Mouse (Mus musculus): Measurements from ENCODE around the gene Pitpnm3. TPM values are rescaled to one million over a fixed set of nuclear protein-coding genes. Genes with fewer than 3 reads are reported as not detected.

Gene Pitpnm3
- polyA plus RNA-seq, 1 experiment from 2014 or later: 0.35 TPM

GRCm38 (mm10) chr11:72084337-72084736 is 51.2 kb downstream of the Pitpnm3 start:
- 94% methylated on average over 15 of the region's 15 CpGs for WGBS
- Histone ChIP-seq H3K27me3 (replicated peaks; ENCODE audit: control insufficient read depth, insufficient read depth, low read length) (no peaks in the 10 kb centered on the region), H3K4me3 (ENCODE audit: low read length) (no peak overlapping the region), H3K4me2 (ENCODE audit: low read depth, low read length) (no peak overlapping the region), H3K36me3 (ENCODE audit: control insufficient read depth, insufficient read depth, low read length) (no peaks in the 10 kb centered on the region), H3K4me1 (ENCODE audit: control insufficient read depth, insufficient read depth, low read length) (peaks cover 5% of the 10 kb centered on the region; the same call in 1 of the 2 replicates), H3K9me3 (ENCODE audit: control insufficient read depth, low read length) (no peaks in the 10 kb centered on the region), H3K9ac (ENCODE audit: low read depth, low read length) (no peak overlapping the region), H3K27ac (ENCODE audit: low read length) (no peak overlapping the region)
- no peak for ATAC-seq

- Histone ChIP-seq H3K36me3 (ENCODE audit: control insufficient read depth, insufficient read depth, low read length) (no peaks in the 10 kb centered on the region), H3K4me2 (ENCODE audit: low read depth, low read length) (no peak overlapping the region), H3K9me3 (ENCODE audit: control insufficient read depth, low read length) (no peaks in the 10 kb centered on the region), H3K9ac (ENCODE audit: low read depth, low read length) (no peak overlapping the region), H3K27ac (ENCODE audit: low read length) (no peak overlapping the region), H3K27me3 (replicated peaks; ENCODE audit: control insufficient read depth, insufficient read depth, low read length) (no peaks in the 10 kb centered on the region), H3K4me3 (ENCODE audit: low read length) (no peak overlapping the region), H3K4me1 (ENCODE audit: control insufficient read depth, insufficient read depth, low read length) (peaks cover 5% of the 10 kb centered on the region; the same call in 1 of the 2 replicates)
- no peak for ATAC-seq
- 87% methylated on average over 4 of the region's 4 CpGs for WGBS
Measured at GRCm38 (mm10) chr11:72082601-72083000, 53.0 kb downstream of the Pitpnm3 start.

GRCm38 (mm10) chr11:72080461-72080860 is 55.1 kb downstream of the Pitpnm3 start:
- H3K27me3 ChIP-seq (replicated peaks; ENCODE audit: control insufficient read depth, insufficient read depth, low read length): no peaks in the 10 kb centered on the region
- no peak overlapping the region for H3K4me3 ChIP-seq (ENCODE audit: low read length)
- H3K9ac ChIP-seq (ENCODE audit: low read depth, low read length): no peak overlapping the region
- no peaks in the 10 kb centered on the region for H3K36me3 ChIP-seq (ENCODE audit: control insufficient read depth, insufficient read depth, low read length)
- H3K9me3 ChIP-seq (ENCODE audit: control insufficient read depth, low read length): no peaks in the 10 kb centered on the region
- ATAC-seq: no peak
- no peak overlapping the region for H3K4me2 ChIP-seq (ENCODE audit: low read depth, low read length)
- H3K4me1 ChIP-seq (ENCODE audit: control insufficient read depth, insufficient read depth, low read length): no peaks in the 10 kb centered on the region
- H3K27ac ChIP-seq (ENCODE audit: low read length): no peak overlapping the region
- 82% methylated on average over 6 of the region's 6 CpGs for WGBS

- H3K27ac ChIP-seq (ENCODE audit: low read length): no peak overlapping the region
- 52% methylated on average over 4 of the region's 4 CpGs for WGBS
- H3K9me3 ChIP-seq (ENCODE audit: control insufficient read depth, low read length): no peaks in the 10 kb centered on the region
- no peak overlapping the region for H3K4me2 ChIP-seq (ENCODE audit: low read depth, low read length)
- no peak overlapping the region for H3K4me3 ChIP-seq (ENCODE audit: low read length)
- H3K36me3 ChIP-seq (ENCODE audit: control insufficient read depth, insufficient read depth, low read length): no peaks in the 10 kb centered on the region
- ATAC-seq: no peak
- H3K9ac ChIP-seq (ENCODE audit: low read depth, low read length): no peak overlapping the region
- H3K27me3 ChIP-seq (replicated peaks; ENCODE audit: control insufficient read depth, insufficient read depth, low read length): no peaks in the 10 kb centered on the region
- no peaks in the 10 kb centered on the region for H3K4me1 ChIP-seq (ENCODE audit: control insufficient read depth, insufficient read depth, low read length)
Measured at GRCm38 (mm10) chr11:72078647-72079046, 56.9 kb downstream of the Pitpnm3 start.

- H3K9ac ChIP-seq (ENCODE audit: low read depth, low read length): no peak overlapping the region
- ATAC-seq: no peak
- no peak overlapping the region for H3K4me3 ChIP-seq (ENCODE audit: low read length)
- H3K27ac ChIP-seq (ENCODE audit: low read length): no peak overlapping the region
- WGBS: 41% methylated on average over 3 of the region's 3 CpGs
- no peaks in the 10 kb centered on the region for H3K27me3 ChIP-seq (replicated peaks; ENCODE audit: control insufficient read depth, insufficient read depth, low read length)
- H3K36me3 ChIP-seq (ENCODE audit: control insufficient read depth, insufficient read depth, low read length): no peaks in the 10 kb centered on the region
- no peaks in the 10 kb centered on the region for H3K9me3 ChIP-seq (ENCODE audit: control insufficient read depth, low read length)
- H3K4me1 ChIP-seq (ENCODE audit: control insufficient read depth, insufficient read depth, low read length): no peaks in the 10 kb centered on the region
- no peak overlapping the region for H3K4me2 ChIP-seq (ENCODE audit: low read depth, low read length)
Measured at GRCm38 (mm10) chr11:72078056-72078455, 57.5 kb downstream of the Pitpnm3 start.

GRCm38 (mm10) chr11:72074230-72074629 is 61.3 kb downstream of the Pitpnm3 start:
- Histone ChIP-seq H3K27ac (ENCODE audit: low read length) (no peak overlapping the region), H3K4me3 (ENCODE audit: low read length) (no peak overlapping the region), H3K27me3 (replicated peaks; ENCODE audit: control insufficient read depth, insufficient read depth, low read length) (no peaks in the 10 kb centered on the region), H3K36me3 (ENCODE audit: control insufficient read depth, insufficient read depth, low read length) (no peaks in the 10 kb centered on the region), H3K9ac (ENCODE audit: low read depth, low read length) (no peak overlapping the region), H3K4me2 (ENCODE audit: low read depth, low read length) (no peak overlapping the region), H3K4me1 (ENCODE audit: control insufficient read depth, insufficient read depth, low read length) (no peaks in the 10 kb centered on the region), H3K9me3 (ENCODE audit: control insufficient read depth, low read length) (no peaks in the 10 kb centered on the region)
- WGBS: 80% methylated on average over 13 of the region's 13 CpGs
- no peak for ATAC-seq

- H3K9ac ChIP-seq (ENCODE audit: low read depth, low read length): no peak overlapping the region
Measured at GRCm38 (mm10) chr11:72072331-72072905, 63.2 kb downstream of the Pitpnm3 start.

GRCm38 (mm10) chr11:72070733-72071132 is 64.8 kb downstream of the Pitpnm3 start:
- ATAC-seq: no peak
- no peaks in the 10 kb centered on the region; the same call in 1 of the 2 replicates for H3K27me3 ChIP-seq (replicated peaks; ENCODE audit: control insufficient read depth, insufficient read depth, low read length)
- H3K9ac ChIP-seq (ENCODE audit: low read depth, low read length): no peak overlapping the region
- no peak overlapping the region for H3K4me2 ChIP-seq (ENCODE audit: low read depth, low read length)
- no peak overlapping the region for H3K27ac ChIP-seq (ENCODE audit: low read length)
- 80% methylated on average over 9 of the region's 9 CpGs for WGBS
- no peaks in the 10 kb centered on the region for H3K36me3 ChIP-seq (ENCODE audit: control insufficient read depth, insufficient read depth, low read length)
- no peaks in the 10 kb centered on the region for H3K4me1 ChIP-seq (ENCODE audit: control insufficient read depth, insufficient read depth, low read length)
- no peak overlapping the region for H3K4me3 ChIP-seq (ENCODE audit: low read length)
- no peaks in the 10 kb centered on the region for H3K9me3 ChIP-seq (ENCODE audit: control insufficient read depth, low read length)

More at GRCm38 (mm10) chr11:72072331-72072905, 63.2 kb downstream of the Pitpnm3 start:
- Histone ChIP-seq H3K4me1 (ENCODE audit: control insufficient read depth, insufficient read depth, low read length) (no peaks in the 10 kb centered on the region), H3K9me3 (ENCODE audit: control insufficient read depth, low read length) (no peaks in the 10 kb centered on the region), H3K27ac (ENCODE audit: low read length) (no peak overlapping the region), H3K36me3 (ENCODE audit: control insufficient read depth, insufficient read depth, low read length) (no peaks in the 10 kb centered on the region), H3K4me2 (ENCODE audit: low read depth, low read length) (no peak overlapping the region), H3K4me3 (ENCODE audit: low read length) (no peak overlapping the region), H3K27me3 (replicated peaks; ENCODE audit: control insufficient read depth, insufficient read depth, low read length) (no peaks in the 10 kb centered on the region; the same call in 1 of the 2 replicates)
- WGBS: 36% methylated on average over 6 of the region's 6 CpGs
- ATAC-seq: no peak

GRCm38 (mm10) chr11:72068026-72068425 is 67.6 kb downstream of the Pitpnm3 start:
- Histone ChIP-seq H3K27me3 (replicated peaks; ENCODE audit: control insufficient read depth, insufficient read depth, low read length) (no peaks in the 10 kb centered on the region; the same call in 1 of the 2 replicates), H3K4me2 (ENCODE audit: low read depth, low read length) (no peak overlapping the region), H3K36me3 (ENCODE audit: control insufficient read depth, insufficient read depth, low read length) (no peaks in the 10 kb centered on the region), H3K9ac (ENCODE audit: low read depth, low read length) (no peak overlapping the region), H3K4me3 (ENCODE audit: low read length) (no peak overlapping the region), H3K4me1 (ENCODE audit: control insufficient read depth, insufficient read depth, low read length) (no peaks in the 10 kb centered on the region), H3K9me3 (ENCODE audit: control insufficient read depth, low read length) (no peaks in the 10 kb centered on the region), H3K27ac (ENCODE audit: low read length) (no peak overlapping the region)
- no peak for ATAC-seq
- 67% methylated on average over 7 of the region's 7 CpGs for WGBS

- H3K4me3 ChIP-seq (ENCODE audit: low read length): no peak overlapping the region
- ATAC-seq: no peak
- H3K27ac ChIP-seq (ENCODE audit: low read length): no peak overlapping the region
- no peak overlapping the region for H3K4me2 ChIP-seq (ENCODE audit: low read depth, low read length)
- H3K36me3 ChIP-seq (ENCODE audit: control insufficient read depth, insufficient read depth, low read length): no peaks in the 10 kb centered on the region
- H3K9ac ChIP-seq (ENCODE audit: low read depth, low read length): no peak overlapping the region
- 76% methylated on average over 5 of the region's 5 CpGs for WGBS
- no peaks in the 10 kb centered on the region; the same call in 1 of the 2 replicates for H3K27me3 ChIP-seq (replicated peaks; ENCODE audit: control insufficient read depth, insufficient read depth, low read length)
- no peaks in the 10 kb centered on the region for H3K9me3 ChIP-seq (ENCODE audit: control insufficient read depth, low read length)
- no peaks in the 10 kb centered on the region for H3K4me1 ChIP-seq (ENCODE audit: control insufficient read depth, insufficient read depth, low read length)
Measured at GRCm38 (mm10) chr11:72067326-72067725, 68.3 kb downstream of the Pitpnm3 start.
